ENCODE assay signal across 9 mouse cellular contexts in genomic region chr4:117495869-117496401, GRCm38 (mm10). TPM values are rescaled to one million over a fixed set of nuclear protein-coding genes. Genes with fewer than 3 reads are reported as not detected.
DNase-seq lines count a peak whose midpoint lies in the region; ATAC-seq lines count a peak whose summit lies in the region.
"Had no signal": no experiment of that assay in that cellular context is flagged by ENCODE, and none has a peak within 500 bp of the region (broad histone marks: within the 10 kb centered on the region; RNA-seq: fewer than 3 reads in every experiment).

No protein-coding gene starts in this region.

- H3K9me3 ChIP-seq in lung, embryonic 16.5 days (ENCODE audit: control insufficient read depth, low read length): no peaks in the 10 kb centered on the region
- H3K9me3 ChIP-seq in embryonic facial prominence, embryonic 10.5 days: no peaks in the 10 kb centered on the region
- no peaks in the 10 kb centered on the region for H3K9me3 ChIP-seq in heart, embryonic 14.5 days (ENCODE audit: control insufficient read depth, low read length)
- H3K9me3 ChIP-seq in limb, embryonic 15.5 days: no peaks in the 10 kb centered on the region
- no peaks in the 10 kb centered on the region for H3K9me3 ChIP-seq in stomach, embryonic 16.5 days (replicated peaks; ENCODE audit: control insufficient read depth, low read length)

- H3K27me3 ChIP-seq in lung, embryonic 16.5 days (ENCODE audit: control insufficient read depth, insufficient read depth, low read depth, low read length): peaks cover 48% of the 10 kb centered on the region
- peaks cover 71% of the 10 kb centered on the region for H3K27me3 ChIP-seq in embryonic facial prominence, embryonic 10.5 days (replicated peaks; ENCODE audit: low read depth, poor library complexity, severe bottlenecking)
- H3K27me3 ChIP-seq in heart, embryonic 14.5 days (ENCODE audit: control insufficient read depth, insufficient read depth, low read length): peaks cover 42% of the 10 kb centered on the region
- peaks cover 47% of the 10 kb centered on the region for H3K27me3 ChIP-seq in limb, embryonic 15.5 days
- H3K27me3 ChIP-seq in stomach, embryonic 16.5 days (ENCODE audit: control insufficient read depth, insufficient read depth, low read length): peaks cover 46% of the 10 kb centered on the region

- H3K36me3 ChIP-seq in lung, embryonic 16.5 days (ENCODE audit: control insufficient read depth, insufficient read depth, low read length): no peaks in the 10 kb centered on the region
- H3K36me3 ChIP-seq in embryonic facial prominence, embryonic 10.5 days (replicated peaks): no peaks in the 10 kb centered on the region
- no peaks in the 10 kb centered on the region for H3K36me3 ChIP-seq in heart, embryonic 14.5 days (ENCODE audit: control insufficient read depth, insufficient read depth, low read length)
- no peaks in the 10 kb centered on the region for H3K36me3 ChIP-seq in limb, embryonic 15.5 days
- no peaks in the 10 kb centered on the region for H3K36me3 ChIP-seq in stomach, embryonic 16.5 days (ENCODE audit: control insufficient read depth, insufficient read depth, low read length)

- peak overlapping the region; percentile 86 for H3K4me2 ChIP-seq in lung, embryonic 16.5 days (ENCODE audit: low read depth, low read length)
- H3K4me2 ChIP-seq in heart, embryonic 14.5 days (ENCODE audit: low read length): peak overlapping the region; percentile 96
- H3K4me2 ChIP-seq in limb, embryonic 15.5 days: peak overlapping the region; percentile 91
- peak overlapping the region; percentile 93 for H3K4me2 ChIP-seq in stomach, embryonic 16.5 days (ENCODE audit: low read depth, low read length)

- H3K27ac ChIP-seq in lung, embryonic 16.5 days (ENCODE audit: low read length): no peak overlapping the region
- peak overlapping the region; percentile 70 for H3K27ac ChIP-seq in embryonic facial prominence, embryonic 10.5 days (replicated peaks)
- no peak overlapping the region for H3K27ac ChIP-seq in heart, embryonic 14.5 days (replicated peaks in 1 of 2; ENCODE audit: control insufficient read depth in 1 of 2, insufficient read depth in 1 of 2, low read depth in 2 of 2, low read length in 2 of 2)
- peak overlapping the region; percentile 84 for H3K27ac ChIP-seq in limb, embryonic 15.5 days
- no peak overlapping the region for H3K27ac ChIP-seq in stomach, embryonic 16.5 days (ENCODE audit: low read length)
- H3K27ac ChIP-seq: macrophage had no signal

- H3K4me3 ChIP-seq in lung, embryonic 16.5 days (ENCODE audit: low read length): peak overlapping the region; percentile 53
- H3K4me3 ChIP-seq in embryonic facial prominence, embryonic 10.5 days: peak overlapping the region; percentile 63
- peak overlapping the region; percentile 53 to 57 for H3K4me3 ChIP-seq in heart, embryonic 14.5 days (ENCODE audit: control insufficient read depth in 1 of 2, insufficient read depth in 1 of 2, low read depth in 1 of 2, low read length in 2 of 2)
- peak overlapping the region; percentile 50 for H3K4me3 ChIP-seq in limb, embryonic 15.5 days
- peak overlapping the region; percentile 50 for H3K4me3 ChIP-seq in stomach, embryonic 16.5 days (replicated peaks; ENCODE audit: low read length)

- peaks cover 19% of the 10 kb centered on the region for H3K4me1 ChIP-seq in lung, embryonic 16.5 days (replicated peaks; ENCODE audit: control insufficient read depth, insufficient read depth, low read length)
- peaks cover 36% of the 10 kb centered on the region for H3K4me1 ChIP-seq in embryonic facial prominence, embryonic 10.5 days
- H3K4me1 ChIP-seq in heart, embryonic 14.5 days (ENCODE audit: control insufficient read depth in 2 of 2, insufficient read depth in 2 of 2, low read length in 2 of 2): peaks cover 2 to 31% of the 10 kb centered on the region in 2 experiments; a peak in 3 of 4 replicates
- peaks cover 36% of the 10 kb centered on the region for H3K4me1 ChIP-seq in limb, embryonic 15.5 days
- H3K4me1 ChIP-seq in stomach, embryonic 16.5 days (ENCODE audit: control insufficient read depth, insufficient read depth, low read length): peaks cover 23% of the 10 kb centered on the region

- peak overlapping the region; percentile 43; the same call in 1 of the 2 replicates for H3K9ac ChIP-seq in lung, embryonic 16.5 days (ENCODE audit: low read length)
- peak overlapping the region; percentile 62 for H3K9ac ChIP-seq in heart, embryonic 14.5 days (ENCODE audit: low read length)
- peak overlapping the region; percentile 31 for H3K9ac ChIP-seq in limb, embryonic 15.5 days
- peak overlapping the region; percentile 47; the same call in 1 of the 2 replicates for H3K9ac ChIP-seq in stomach, embryonic 16.5 days (ENCODE audit: low read length)

- no peak for ATAC-seq in lung, embryonic 16.5 days (ENCODE audit: low read depth)
- no peak for ATAC-seq in heart, embryonic 14.5 days (ENCODE audit: insufficient number of reproducible peaks, insufficient read depth, low FRiP score, low read depth)
- ATAC-seq in limb, embryonic 15.5 days (ENCODE audit: insufficient number of reproducible peaks, low FRiP score, low TSS enrichment, low read depth): no peak
- ATAC-seq in stomach, embryonic 16.5 days (ENCODE audit: insufficient read depth, low FRiP score): no peak
- no peak for ATAC-seq in frontal cortex, adult (ENCODE audit: low TSS enrichment)
- no peak for ATAC-seq in megakaryocyte progenitor cell, adult 5-6 weeks (replicated peaks; ENCODE audit: poor library complexity)

- DNase-seq in lung, adult 18-20 months: no peak
- peak; percentile 65 for DNase-seq in embryonic facial prominence, embryonic 10.5 days (ENCODE audit: low spot score)

- 0% methylated on average over 33 of the region's 33 CpGs for WGBS in lung, embryonic 16.5 days
- 1% methylated on average over 33 of the region's 33 CpGs for WGBS in embryonic facial prominence, embryonic 10.5 days
- under 1% methylated on average over 33 of the region's 33 CpGs for WGBS in heart, embryonic 14.5 days
- WGBS in limb, embryonic 15.5 days: 0% methylated on average over 33 of the region's 33 CpGs
- WGBS in stomach, embryonic 16.5 days: under 1% methylated on average over 33 of the region's 33 CpGs

RNA-seq across cellular contexts. Expression of gene Rnf220, which starts 0.9 kb away (rescaled TPM):
- 60.6 and 61.5 TPM in 2 replicates for polyA plus RNA-seq in lung, embryonic 16.5 days (2015; fragmentation: Nextera tagmentation; extraction: Ambion mirVana)
- polyA plus RNA-seq in embryonic facial prominence, embryonic 10.5 days (2016; fragmentation: Nextera tagmentation; extraction: Ambion mirVana): 94.6 and 94.8 TPM in 2 replicates
- 31.5 and 36.4 TPM in 2 replicates for polyA plus RNA-seq in heart, embryonic 14.5 days (2014; fragmentation: Nextera tagmentation; extraction: Ambion mirVana)
- 64.7 and 73.0 TPM in 2 replicates for polyA plus RNA-seq in limb, embryonic 15.5 days (2015; fragmentation: Nextera tagmentation; extraction: Ambion mirVana)
- polyA plus RNA-seq in stomach, embryonic 16.5 days (2015; fragmentation: Nextera tagmentation; extraction: Ambion mirVana): 46.5 and 50.1 TPM in 2 replicates
- total RNA-seq in megakaryocyte progenitor cell, adult 5-6 weeks (2015): 52.9 and 63.3 TPM in 2 replicates
- total RNA-seq in megakaryocyte progenitor cell, adult 5-6 weeks (2017): 83.9 and 96.5 TPM in 2 replicates

RNA-seq across cellular contexts. Expression of gene Eri3, which starts 54.2 kb away (rescaled TPM):
- polyA plus RNA-seq in lung, embryonic 16.5 days (2015; fragmentation: Nextera tagmentation; extraction: Ambion mirVana): 120 and 127 TPM in 2 replicates
- polyA plus RNA-seq in embryonic facial prominence, embryonic 10.5 days (2016; fragmentation: Nextera tagmentation; extraction: Ambion mirVana): 121 and 132 TPM in 2 replicates
- 128 and 130 TPM in 2 replicates for polyA plus RNA-seq in heart, embryonic 14.5 days (2014; fragmentation: Nextera tagmentation; extraction: Ambion mirVana)
- polyA plus RNA-seq in limb, embryonic 15.5 days (2015; fragmentation: Nextera tagmentation; extraction: Ambion mirVana): 144 and 158 TPM in 2 replicates
- 89.6 and 106 TPM in 2 replicates for polyA plus RNA-seq in stomach, embryonic 16.5 days (2015; fragmentation: Nextera tagmentation; extraction: Ambion mirVana)
- total RNA-seq in megakaryocyte progenitor cell, adult 5-6 weeks (2015): 60.4 and 75.6 TPM in 2 replicates
- total RNA-seq in megakaryocyte progenitor cell, adult 5-6 weeks (2017): 26.9 and 36.0 TPM in 2 replicates

Comparison
In these comparisons a context has a peak if more than half of its experiments do, and no peak if none do; other contexts are left out.
1. H3K27ac ChIP-seq: peak in embryonic facial prominence, embryonic 10.5 days (single experiment) and limb, embryonic 15.5 days (single experiment); none in lung, embryonic 16.5 days (single experiment), heart, embryonic 14.5 days (0 of 2) and stomach, embryonic 16.5 days (single experiment).
2. Peak in every context shown above with its lines, with median percentiles within 50 percentile points of each other: H3K4me2 ChIP-seq, H3K4me3 ChIP-seq and H3K9ac ChIP-seq.